Mouse (Mus musculus): Measurements from ENCODE around the gene Rtkn.

The Rtkn gene

GRCm38 (mm10) chr6:83116373-83117164 lies 18.7 kb upstream of the Rtkn start:
- no peak for DNase-seq (ENCODE audit: extremely low spot score)

- DNase-seq (ENCODE audit: extremely low spot score), result no peak
These were observed 18.2 kb upstream of the Rtkn start for GRCm38 (mm10) chr6:83117165-83117438.

DNA sequence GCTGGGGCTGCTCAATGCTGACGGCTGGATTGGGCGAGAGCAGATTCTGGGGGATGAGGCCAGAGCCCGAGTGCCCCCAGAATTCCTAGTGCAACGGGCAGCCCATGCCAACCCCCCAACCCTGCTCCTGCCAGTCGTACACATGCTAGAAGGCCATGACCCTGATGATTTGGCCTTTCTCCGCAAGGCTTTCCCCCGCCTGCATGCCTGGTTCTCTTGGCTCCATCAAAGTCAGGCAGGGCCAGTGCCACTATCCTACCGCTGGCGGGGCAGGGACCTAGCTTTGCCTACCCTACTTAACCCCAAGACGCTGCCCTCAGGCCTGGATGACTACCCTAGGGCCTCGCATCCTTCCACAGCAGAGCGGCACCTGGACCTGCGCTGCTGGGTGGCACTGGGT lies 17.6 kb upstream of the Rtkn start:
- DNase-seq (ENCODE audit: extremely low spot score), result no peak

DNA sequence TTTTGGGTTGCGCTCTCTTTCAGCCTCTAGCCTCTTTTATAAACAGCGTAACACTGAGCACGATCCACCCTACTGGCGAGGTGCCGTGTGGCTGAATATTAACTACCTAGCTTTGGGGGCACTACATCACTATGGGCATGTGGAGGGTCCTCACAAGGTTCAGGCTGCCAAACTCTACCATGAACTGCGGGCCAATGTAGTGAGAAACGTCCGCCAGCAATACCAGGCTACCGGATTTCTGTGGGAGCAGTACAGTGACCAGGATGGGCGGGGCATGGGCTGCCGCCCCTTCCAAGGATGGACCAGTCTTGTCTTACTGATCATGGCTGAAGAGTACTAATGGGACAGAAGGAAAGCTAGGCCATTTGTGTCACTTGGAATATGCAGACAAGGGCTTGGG lies 16.9 kb upstream of the Rtkn start:
- DNase-seq (ENCODE audit: extremely low spot score), result no peak

GRCm38 (mm10) chr6:83118825-83119733 lies 16.2 kb upstream of the Rtkn start:
- DNase-seq (ENCODE audit: extremely low spot score), result no peak

DNA sequence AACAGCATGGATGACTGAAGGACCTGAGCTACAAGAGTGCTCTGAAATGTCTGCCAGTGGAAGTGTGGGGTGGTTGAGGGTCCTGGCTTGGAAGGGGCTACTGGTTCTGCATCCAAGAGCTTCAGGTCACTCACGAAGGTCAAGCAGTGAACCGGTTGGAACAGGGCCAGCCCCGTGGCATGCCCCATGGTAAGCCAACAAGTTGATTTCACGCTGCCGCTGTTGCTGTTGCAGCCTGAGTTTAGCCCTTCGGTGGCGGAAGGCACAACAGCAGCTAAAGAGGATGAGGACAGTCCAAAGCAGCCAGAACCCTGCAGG lies 15.6 kb upstream of the Rtkn start:
- DNase-seq (ENCODE audit: extremely low spot score), result no peak

DNA sequence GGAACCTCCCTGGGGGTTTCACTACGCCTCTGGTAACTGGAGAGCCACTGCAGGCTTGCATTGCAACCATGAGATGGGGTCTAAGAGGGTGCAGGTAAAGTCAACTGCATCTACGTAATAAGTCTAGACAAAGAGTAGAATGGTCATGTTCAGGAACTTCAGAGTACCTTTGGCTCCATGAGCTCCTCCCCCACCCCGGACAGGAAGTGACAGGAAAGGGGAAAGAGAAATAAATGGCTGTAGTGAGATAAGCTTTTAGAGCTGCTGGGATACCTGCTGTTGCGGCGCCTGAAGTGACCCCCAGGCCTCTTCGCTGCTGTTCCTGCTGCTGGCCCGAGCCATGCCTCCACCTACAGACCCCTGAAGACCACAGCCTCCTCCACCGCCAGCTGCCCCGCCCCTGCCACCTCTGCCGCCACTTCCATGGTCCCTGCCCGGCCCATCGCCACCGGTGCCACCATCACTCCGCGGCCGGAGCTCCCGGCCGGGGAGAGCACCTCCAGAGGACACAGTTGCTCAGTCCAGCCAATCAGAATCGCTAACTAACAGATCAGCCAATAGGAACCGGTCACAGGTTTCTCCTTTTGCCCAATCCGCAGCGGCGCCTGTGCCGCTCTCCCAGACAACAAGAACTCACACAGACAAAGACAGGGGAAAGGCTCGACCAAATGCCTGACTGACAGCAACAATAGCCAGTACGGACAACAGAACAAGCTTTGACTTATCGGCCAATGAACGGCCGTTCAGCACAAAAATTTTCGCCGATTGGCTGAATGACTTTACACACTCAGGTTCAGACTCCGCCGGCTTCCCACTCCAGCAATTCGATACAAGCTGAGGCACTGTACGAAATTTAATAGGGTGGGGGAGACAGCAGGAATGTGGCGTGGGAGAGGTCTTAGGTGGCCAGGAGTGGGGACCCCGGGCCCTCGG lies 14.1 kb upstream of the Rtkn start, which contains the start of gene Wbp1:
Gene Wbp1, minus strand, starts transcription at position 630 of the 933 bp plus-strand sequence.
- DNase-seq (ENCODE audit: extremely low spot score), result peak; percentile 96

- DNase-seq (ENCODE audit: extremely low spot score), result no peak
These were observed 13.2 kb upstream of the Rtkn start for GRCm38 (mm10) chr6:83121863-83122710.

GRCm38 (mm10) chr6:83122961-83123360 lies 12.3 kb upstream of the Rtkn start:
- DNase-seq (ENCODE audit: extremely low spot score), result no peak

DNA sequence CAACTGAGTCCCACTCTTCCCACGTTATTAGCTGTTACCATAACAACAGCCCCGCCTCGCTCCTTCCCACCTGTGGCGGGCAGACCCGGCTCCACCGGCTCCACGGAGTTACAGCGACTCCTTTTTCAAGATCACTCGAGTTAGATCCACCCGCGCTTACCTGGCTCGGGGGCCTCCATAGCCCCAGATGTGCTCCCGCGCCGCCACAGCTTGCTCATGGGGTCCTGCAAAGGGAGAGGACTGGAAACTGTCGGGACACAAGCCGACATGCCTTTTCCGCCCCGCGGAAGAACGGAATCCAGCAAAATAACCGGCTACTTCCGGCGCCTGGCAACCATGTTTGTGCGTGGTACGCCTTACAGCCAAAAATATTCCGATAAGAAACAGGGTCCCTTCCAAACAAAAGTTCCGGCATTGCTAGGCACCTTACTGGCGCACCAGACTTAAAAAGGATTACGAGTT lies 10.4 kb upstream of the Rtkn start:
- DNase-seq (ENCODE audit: extremely low spot score), result peak; percentile 95

GRCm38 (mm10) chr6:83125331-83125730 lies 9.9 kb upstream of the Rtkn start, which contains the start of gene Ino80b:
TSS of gene Ino80b (minus strand) at chr6:83125431.
- no peak for DNase-seq (ENCODE audit: extremely low spot score)

GRCm38 (mm10) chr6:83127419-83127818 lies 7.8 kb upstream of the Rtkn start:
- no peak for DNase-seq (ENCODE audit: extremely low spot score)

GRCm38 (mm10) chr6:83131469-83132034 lies 3.7 kb upstream of the Rtkn start:
- no peak for DNase-seq (ENCODE audit: extremely low spot score)

DNA sequence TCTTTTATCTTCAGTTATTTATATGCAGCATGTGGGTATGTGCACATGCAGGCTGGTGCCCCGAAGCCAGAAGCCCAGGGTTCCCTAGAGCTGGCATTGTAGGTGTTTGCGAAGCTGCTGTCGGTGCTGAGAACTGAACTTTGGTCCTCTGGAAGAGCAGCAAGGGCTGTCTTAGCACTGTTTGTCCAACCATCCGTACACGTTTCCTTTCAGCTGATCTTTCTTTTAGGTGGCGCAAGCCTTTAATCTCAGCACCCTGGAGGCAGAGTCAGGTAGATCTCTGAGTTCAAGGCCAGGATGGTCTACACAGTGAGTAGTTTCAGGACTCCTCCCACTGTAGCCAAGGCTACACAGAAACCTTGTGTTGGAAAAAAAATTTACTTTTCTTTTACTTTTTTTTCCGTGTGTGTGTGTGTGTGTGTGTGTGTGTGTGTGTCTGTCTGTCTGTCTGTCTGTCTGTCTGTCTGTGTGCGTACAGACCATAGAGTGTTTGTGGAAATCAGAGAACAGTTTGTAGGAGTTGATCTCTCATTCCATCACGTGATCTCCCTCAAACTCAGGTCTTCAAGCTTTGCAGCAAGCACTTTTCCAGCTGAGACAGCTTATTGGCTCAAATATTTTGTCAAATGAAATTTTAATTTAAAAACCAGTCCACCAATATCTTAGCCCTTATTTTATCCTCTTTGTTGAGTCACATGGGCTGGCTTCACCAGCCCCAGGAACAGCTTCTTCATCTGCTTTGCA lies 2.9 kb upstream of the Rtkn start:
- DNase-seq (ENCODE audit: extremely low spot score), result no peak

- no peak for DNase-seq (ENCODE audit: extremely low spot score)
These were observed 1.0 kb upstream of the Rtkn start for GRCm38 (mm10) chr6:83134226-83134625.

DNA sequence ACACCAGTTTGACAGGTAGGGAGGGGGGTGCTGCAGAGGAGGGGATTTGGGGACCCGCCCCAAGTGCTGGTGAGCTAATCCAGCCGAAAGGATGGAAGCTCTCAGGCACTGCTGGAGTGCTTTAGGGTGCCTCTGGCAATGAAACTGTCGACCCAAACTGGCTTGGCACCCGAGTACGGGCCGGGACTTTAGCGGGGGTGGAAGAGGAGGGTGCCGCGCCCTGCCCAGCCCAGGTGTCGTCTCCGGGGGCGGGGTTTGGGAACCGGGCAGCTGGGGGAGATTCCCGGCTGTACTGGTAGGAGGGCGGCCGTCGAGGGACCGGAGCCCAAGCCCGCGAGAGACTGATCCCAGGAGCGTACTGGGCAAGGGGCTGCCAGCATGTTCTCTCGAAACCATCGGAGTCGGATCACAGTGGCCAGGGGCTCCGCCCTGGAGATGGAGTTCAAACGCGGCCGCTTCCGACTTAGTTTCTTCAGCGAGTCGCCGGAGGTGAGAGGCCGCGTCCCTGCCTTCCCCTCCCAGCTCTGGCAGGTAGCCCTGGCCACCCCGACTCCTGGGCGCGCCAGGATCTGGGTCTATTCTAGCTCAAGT lies 403 bp downstream of the Rtkn start:
- DNase-seq (ENCODE audit: extremely low spot score), result no peak

DNA sequence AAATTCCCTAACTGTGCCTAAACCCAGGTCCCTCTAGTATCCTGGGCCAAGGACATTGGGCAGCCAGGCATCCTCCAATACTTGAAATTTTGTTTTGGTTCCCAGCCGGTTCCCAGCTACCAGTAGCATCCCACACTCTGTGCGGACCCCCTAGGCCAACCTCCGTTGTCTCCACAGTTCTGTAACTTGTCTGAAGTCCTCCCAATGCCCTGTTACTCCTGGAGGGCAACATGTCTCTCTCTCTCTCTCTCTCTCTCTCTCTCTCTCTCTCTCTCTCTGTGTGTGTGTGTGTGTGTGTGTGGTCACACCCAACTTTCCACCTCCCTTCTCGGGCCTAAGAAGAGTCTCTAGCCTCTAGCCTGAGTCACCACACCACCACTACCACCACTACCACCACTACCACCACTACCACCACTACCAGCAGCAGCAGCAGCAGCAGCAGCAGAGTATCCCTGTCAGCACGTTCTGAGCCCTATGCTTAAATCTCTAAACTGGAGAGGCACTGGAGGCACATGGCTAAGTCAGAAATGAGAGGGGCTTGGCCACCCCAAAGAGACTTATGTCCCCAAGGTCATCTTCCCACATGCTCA lies 1.1 kb downstream of the Rtkn start:
- no peak for DNase-seq (ENCODE audit: extremely low spot score)

DNA sequence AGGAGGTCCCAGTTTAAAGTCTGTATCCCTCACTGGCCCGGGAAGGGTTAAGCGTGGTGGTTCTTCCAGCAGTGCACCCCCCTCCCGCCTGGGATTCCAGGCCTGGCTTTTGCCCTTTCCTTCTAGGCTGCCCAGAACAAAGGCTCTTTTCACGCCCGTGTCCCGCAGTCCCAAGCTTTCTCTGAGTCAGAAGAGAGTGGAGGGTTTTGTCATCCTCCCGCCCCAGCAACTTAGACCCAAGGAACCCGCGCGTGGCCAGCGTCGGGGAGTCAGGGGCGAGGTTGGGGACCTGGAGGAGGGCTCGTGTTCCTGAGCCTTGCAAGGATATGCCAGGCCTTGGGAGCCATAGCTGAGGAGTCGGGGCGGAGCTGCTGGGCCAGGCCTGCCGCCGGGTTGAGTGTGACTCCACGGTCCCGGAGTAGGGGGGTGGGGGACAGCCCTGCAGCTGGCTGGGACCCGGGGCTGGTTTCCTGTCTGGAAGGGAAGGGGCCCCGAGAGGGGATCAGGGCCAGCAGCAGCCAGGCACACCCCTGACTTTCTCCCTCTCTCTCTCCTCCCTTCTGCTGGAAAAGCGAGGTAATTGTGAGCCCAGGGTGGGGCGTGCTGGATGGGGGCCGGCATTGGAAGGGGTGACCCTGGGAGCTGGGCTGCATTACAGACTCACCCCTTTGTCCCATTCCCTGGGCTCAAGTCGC lies 1.8 kb downstream of the Rtkn start:
- peak; percentile 89 for DNase-seq (ENCODE audit: extremely low spot score)

DNA sequence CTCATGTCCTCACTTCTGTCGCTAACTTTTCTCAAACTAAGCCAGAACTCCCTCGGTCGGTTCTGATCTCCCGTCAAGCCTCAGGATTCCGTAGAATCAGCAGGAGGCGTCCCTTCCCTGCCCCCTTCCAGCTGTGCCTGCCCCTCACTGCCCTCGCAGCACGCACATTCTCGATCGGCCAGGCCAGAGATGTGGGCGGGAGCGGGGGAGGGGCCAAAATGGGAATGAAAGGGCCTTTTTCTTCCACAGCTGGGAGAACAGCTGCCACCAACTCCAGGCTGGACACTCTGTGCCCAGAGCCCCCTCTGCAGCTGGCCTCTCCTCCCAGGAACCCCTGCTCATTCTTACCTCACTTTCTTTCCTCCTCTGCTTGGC lies 2.3 kb downstream of the Rtkn start:
- DNase-seq (ENCODE audit: extremely low spot score), result peak; percentile 96
